Mouse (Mus musculus) midbrain, embryonic 10.5 days (tissue): ENCODE results near the gene H2-T24. TPM values are rescaled to one million over a fixed set of nuclear protein-coding genes. Genes with fewer than 3 reads are reported as not detected.

Experiments
- DNase-seq: peaks from one replicate; pipeline ENCODE4 v3.0.0-alpha.2; 2017; ENCODE audit warnings: low spot score
- H3K27ac ChIP-seq: fragments of 300-500 bp; sonication (generic); replicated peaks from 2 replicates; pipeline ENCODE4 v1.5.1; 2016; ENCODE audit warnings: mild to moderate bottlenecking
- H3K27me3 ChIP-seq: fragments of 300-500 bp; sonication (generic); 2 replicates; pipeline ENCODE4 v1.6.1; 2016; ENCODE audit warnings: low read depth, mild to moderate bottlenecking; ENCODE audit not compliant: poor library complexity, severe bottlenecking
- H3K36me3 ChIP-seq: fragments of 300-500 bp; sonication (generic); 2 replicates; pipeline ENCODE4 v1.6.1; 2016; ENCODE audit warnings: mild to moderate bottlenecking, moderate library complexity
- H3K4me1 ChIP-seq: fragments of 300-500 bp; sonication (generic); 2 replicates; pipeline ENCODE4 v1.6.1; 2016
- H3K4me3 ChIP-seq: fragments of 300-500 bp; sonication (generic); 2 replicates; pipeline ENCODE4 v1.5.1; 2016; ENCODE audit warnings: mild to moderate bottlenecking, moderate library complexity
- H3K9me3 ChIP-seq: fragments of 300-500 bp; sonication (generic); replicated peaks from 2 replicates; pipeline ENCODE4 v1.6.1; 2016; ENCODE audit warnings: mild to moderate bottlenecking
- WGBS: fragments of 180-500 bp; shearing (Covaris S2); methylation state at CpG from one replicate; pipeline ENCODE4 v1.1.7; 2016; 5-methylcytosine and 5-hydroxymethylcytosine counted together
- polyA plus RNA-seq: library from polyadenylated mRNA; unstranded; fragments of >200 nt; fragmentation: Nextera tagmentation; extraction: Ambion mirVana; gene quantifications from 2 replicates; pipeline ENCODE4 v1.2.1, GENCODE M21; 2016

H2-T24 gene
- polyA plus RNA-seq, 1 experiment from 2014 or later: 4.4 TPM

GRCm38 (mm10) chr17:35996949-35997348 is 23.4 kb downstream of the H2-T24 start:
- Histone ChIP-seq H3K27ac (no peak overlapping the region), H3K36me3 (no peaks in the 10 kb centered on the region), H3K4me3 (no peak overlapping the region), H3K9me3 (no peaks in the 10 kb centered on the region), H3K4me1 (peaks cover 23% of the 10 kb centered on the region), H3K27me3 (no peaks in the 10 kb centered on the region)
- 6% methylated on average over 11 of the region's 11 CpGs for WGBS
- peak; percentile 93 for DNase-seq

DNA sequence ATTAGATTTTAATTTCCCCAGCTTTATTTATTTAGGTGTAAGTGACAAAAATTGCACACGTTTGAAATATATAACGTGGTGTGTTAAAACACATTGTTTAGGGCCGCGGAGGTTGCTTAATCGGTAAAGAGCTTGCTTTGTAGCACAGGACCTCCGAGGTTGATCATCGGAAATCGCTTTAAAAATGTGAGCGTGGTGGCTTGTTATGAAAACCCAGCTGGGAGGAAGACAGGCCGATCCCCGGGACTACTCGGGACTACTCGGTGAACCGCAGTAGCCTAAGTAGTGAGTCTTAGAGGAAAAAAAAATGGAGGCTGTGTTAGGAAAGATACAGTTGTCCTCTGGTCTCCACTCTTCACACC is 25.5 kb downstream of the H2-T24 start:
- peak overlapping the region; percentile 67 for H3K4me3 ChIP-seq
- peaks cover 2% of the 10 kb centered on the region; the same call in 1 of the 2 replicates for H3K36me3 ChIP-seq
- H3K27me3 ChIP-seq: no peaks in the 10 kb centered on the region
- H3K27ac ChIP-seq: peak overlapping the region; percentile 75
- H3K9me3 ChIP-seq: no peaks in the 10 kb centered on the region
- 6% methylated on average over 14 of the region's 14 CpGs for WGBS
- H3K4me1 ChIP-seq: peaks cover 23% of the 10 kb centered on the region
- DNase-seq: no peak

- peak; percentile 76 for DNase-seq
- Histone ChIP-seq H3K4me3 (peak overlapping the region; percentile 67), H3K9me3 (no peaks in the 10 kb centered on the region), H3K27me3 (no peaks in the 10 kb centered on the region), H3K27ac (peak overlapping the region; percentile 75), H3K4me1 (peaks cover 23% of the 10 kb centered on the region), H3K36me3 (peaks cover 7% of the 10 kb centered on the region)
- WGBS: 4% methylated on average over 31 of the region's 31 CpGs
Observed at GRCm38 (mm10) chr17:35994175-35994878, 26.0 kb downstream of the H2-T24 start.

GRCm38 (mm10) chr17:35993675-35994074 is 26.7 kb downstream of the H2-T24 start:
- peak; percentile 84 for DNase-seq
- no peaks in the 10 kb centered on the region for H3K9me3 ChIP-seq
- no peak overlapping the region for H3K27ac ChIP-seq
- H3K36me3 ChIP-seq: peaks cover 14% of the 10 kb centered on the region
- peaks cover 23% of the 10 kb centered on the region for H3K4me1 ChIP-seq
- 9% methylated on average over 17 of the region's 17 CpGs for WGBS
- H3K27me3 ChIP-seq: no peaks in the 10 kb centered on the region
- H3K4me3 ChIP-seq: peak overlapping the region; percentile 36

- Histone ChIP-seq H3K36me3 (peaks cover 33% of the 10 kb centered on the region), H3K9me3 (no peaks in the 10 kb centered on the region), H3K27me3 (no peaks in the 10 kb centered on the region), H3K4me3 (no peak overlapping the region), H3K4me1 (peaks cover 15% of the 10 kb centered on the region), H3K27ac (no peak overlapping the region)
- DNase-seq: no peak
- WGBS: 62% methylated on average over 10 of the region's 10 CpGs
Observed at GRCm38 (mm10) chr17:35991781-35992180, 28.6 kb downstream of the H2-T24 start.

DNA sequence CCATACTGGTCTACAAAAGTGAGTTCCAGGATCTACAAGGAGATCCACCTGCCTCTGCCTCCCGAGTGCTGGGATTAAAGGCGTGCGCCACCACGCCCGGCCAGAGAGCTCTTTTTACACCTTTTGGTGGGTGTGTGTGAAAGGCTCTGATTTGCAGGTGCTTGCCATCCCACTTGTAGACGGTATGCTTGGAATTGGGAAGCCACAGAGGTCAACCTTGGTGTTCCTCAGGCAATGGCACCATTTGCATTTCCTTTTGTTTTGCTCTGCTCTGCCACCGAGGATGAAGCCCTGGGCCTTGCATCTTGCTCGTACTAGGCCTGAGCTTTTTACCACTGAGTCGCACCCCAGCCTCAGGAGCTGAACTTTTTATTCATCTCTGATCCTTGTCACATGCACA is 38.6 kb downstream of the H2-T24 start:
- Histone ChIP-seq H3K9me3 (no peaks in the 10 kb centered on the region), H3K27me3 (no peaks in the 10 kb centered on the region), H3K4me3 (no peak overlapping the region), H3K36me3 (peaks cover 61% of the 10 kb centered on the region), H3K4me1 (peaks cover 24% of the 10 kb centered on the region), H3K27ac (no peak overlapping the region)
- DNase-seq: no peak
- WGBS: 88% methylated on average over 9 of the region's 9 CpGs

GRCm38 (mm10) chr17:35980363-35980754 is 40.0 kb downstream of the H2-T24 start:
- peaks cover 59% of the 10 kb centered on the region for H3K36me3 ChIP-seq
- peak overlapping the region; percentile 93 for H3K27ac ChIP-seq

GRCm38 (mm10) chr17:35979401-35980362 is 40.7 kb downstream of the H2-T24 start, which contains the start of the genes Gnl1 and Prr3:
Gnl1 (plus strand) TSS chr17:35979851.
Prr3 (minus strand) TSS chr17:35980236.
- WGBS: under 1% methylated on average over 109 of the region's 109 CpGs
- Histone ChIP-seq H3K27ac (peak within 1 kb of the TSS; percentile 93), H3K9me3 (no peaks in the 10 kb centered on the region), H3K4me3 (peak within 1 kb of the TSS; percentile 95), H3K27me3 (no peaks in the 10 kb centered on the region), H3K36me3 (peaks cover 57% of the 10 kb centered on the region), H3K4me1 (peaks cover 24% of the 10 kb centered on the region)
- peak; percentile 96 for DNase-seq

More at GRCm38 (mm10) chr17:35980363-35980754, 40.0 kb downstream of the H2-T24 start:
- no peak for DNase-seq
- H3K4me3 ChIP-seq: peak overlapping the region; percentile 95
- peaks cover 24% of the 10 kb centered on the region for H3K4me1 ChIP-seq
- H3K27me3 ChIP-seq: no peaks in the 10 kb centered on the region
- WGBS: under 1% methylated on average over 29 of the region's 29 CpGs
- no peaks in the 10 kb centered on the region for H3K9me3 ChIP-seq

- under 1% methylated on average over 41 of the region's 41 CpGs for WGBS
- Histone ChIP-seq H3K27ac (peak overlapping the region; percentile 93), H3K4me3 (peak overlapping the region; percentile 95), H3K4me1 (peaks cover 24% of the 10 kb centered on the region), H3K27me3 (no peaks in the 10 kb centered on the region), H3K9me3 (no peaks in the 10 kb centered on the region), H3K36me3 (peaks cover 58% of the 10 kb centered on the region)
- DNase-seq: peak; percentile 92
Observed at GRCm38 (mm10) chr17:35978811-35979400, 41.5 kb downstream of the H2-T24 start.

DNA sequence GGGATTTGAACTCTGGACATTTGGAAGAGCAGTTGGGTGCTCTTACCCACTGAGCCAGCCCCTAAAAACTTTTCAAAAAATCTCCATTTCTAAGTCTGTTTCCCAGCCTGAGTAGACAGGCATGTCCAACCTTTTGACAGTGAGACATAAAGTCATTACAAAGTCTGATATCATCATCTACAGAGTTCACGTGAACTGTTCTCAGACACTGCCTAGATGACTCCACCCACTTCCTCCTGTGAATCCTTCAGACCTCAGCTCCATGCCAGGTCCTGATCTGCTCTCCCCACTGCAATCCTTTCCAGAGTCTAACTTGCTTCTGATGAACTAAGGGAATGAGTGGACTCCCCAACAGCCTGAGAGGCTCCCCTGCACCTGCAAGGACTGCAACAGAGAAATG is 48.2 kb downstream of the H2-T24 start:
- DNase-seq: no peak
- Histone ChIP-seq H3K27me3 (no peaks in the 10 kb centered on the region), H3K4me1 (peaks cover 24% of the 10 kb centered on the region), H3K27ac (no peak overlapping the region), H3K36me3 (peaks cover 53% of the 10 kb centered on the region), H3K4me3 (no peak overlapping the region), H3K9me3 (no peaks in the 10 kb centered on the region)
- 84% methylated on average over 1 of the region's 1 CpGs for WGBS

DNA sequence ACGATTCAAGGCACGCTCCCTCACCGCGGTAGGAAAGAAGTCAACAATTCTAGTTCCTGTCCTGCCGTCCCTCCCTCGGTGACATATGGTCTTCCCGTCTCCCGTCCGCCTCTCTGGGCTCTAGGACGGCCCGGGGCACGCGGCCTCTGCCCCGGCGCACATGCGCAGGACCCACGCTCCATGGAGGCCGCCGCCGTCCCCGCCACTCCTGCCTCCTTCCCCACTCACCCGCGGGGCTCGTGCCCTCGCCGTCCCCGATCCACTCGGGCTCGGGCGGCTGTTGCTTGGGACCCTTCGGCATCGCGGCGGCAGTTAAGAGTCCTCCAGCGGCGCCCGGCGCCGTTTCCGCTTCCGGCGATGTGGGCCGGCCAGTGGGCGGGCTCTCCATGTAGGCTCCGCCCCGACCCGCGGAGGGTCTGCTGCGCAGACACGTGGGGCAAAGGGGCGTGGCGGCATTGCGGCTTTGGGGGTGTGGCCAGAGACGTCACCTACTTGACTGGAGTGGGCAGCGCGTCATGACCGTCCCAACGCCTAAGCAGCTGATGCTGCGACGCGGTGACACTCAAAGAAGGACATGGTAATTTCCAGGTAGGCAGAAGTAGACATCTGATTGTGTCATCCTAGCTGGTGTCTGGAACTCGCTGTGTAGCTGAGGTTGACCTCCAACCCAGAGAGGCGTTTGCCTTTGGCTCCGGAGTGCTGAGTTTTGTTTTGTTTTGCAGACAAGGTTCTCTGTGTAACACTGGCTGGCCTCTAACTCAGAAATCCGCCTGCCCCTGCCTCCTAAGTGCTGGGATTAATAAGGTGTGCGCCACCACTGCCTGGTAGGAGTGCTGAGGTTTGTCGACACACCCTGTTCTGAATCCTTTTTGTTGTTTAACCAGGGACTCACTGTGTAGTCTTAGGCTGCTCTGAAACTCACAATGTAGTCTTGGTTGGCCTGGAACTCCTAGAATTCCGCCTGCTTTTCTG is 50.7 kb downstream of the H2-T24 start, which contains the start of gene Abcf1:
Gene Abcf1, minus strand, starts transcription at position 344 of the 972 bp plus-strand sequence.
- peaks cover 24% of the 10 kb centered on the region for H3K4me1 ChIP-seq
- peaks cover 54% of the 10 kb centered on the region for H3K36me3 ChIP-seq
- peak; percentile 99 for DNase-seq
- peak within 1 kb of the TSS; percentile 95 for H3K4me3 ChIP-seq
- H3K9me3 ChIP-seq: no peaks in the 10 kb centered on the region
- H3K27ac ChIP-seq: peak within 1 kb of the TSS; percentile 90
- no peaks in the 10 kb centered on the region for H3K27me3 ChIP-seq
- WGBS: under 1% methylated on average over 68 of the region's 68 CpGs
